Mouse (Mus musculus) megakaryocyte progenitor cell, adult 5-6 weeks (primary cell): ENCODE measurements around the gene Efcab10. TPM values are rescaled to one million over a fixed set of nuclear protein-coding genes. Genes with fewer than 3 reads are reported as not detected.

Experiments
- ATAC-seq: replicated peaks from 2 replicates; pipeline ENCODE4 v1.8.0; 2016; ENCODE audit warnings: mild to moderate bottlenecking, moderate TSS enrichment, inconsistent platforms; ENCODE audit not compliant: poor library complexity
- total RNA-seq, 2 experiments: library from RNA; stranded (forward) in 1 of 2; stranded (reverse) in 1 of 2; fragments of 157-497, 149-512 nt in 1 of 2; fragments of 200-1000 nt in 1 of 2; gene quantifications; 2 replicates each; pipeline versions ENCODE4 v1.2.3 to v1.2.4; 2015 to 2017

The Efcab10 gene
- total RNA-seq (2015) (not detected in 2 replicates), total RNA-seq (2017) (not detected in 2 replicates)

- no peak for ATAC-seq
Observed at GRCm38 (mm10) chr12:33394804-33395623, at the start of gene Efcab10. Gene Efcab10, plus strand, starts transcription at chr12:33394854.

- ATAC-seq = no peak
Observed at GRCm38 (mm10) chr12:33344970-33345772, 49.5 kb upstream of the Efcab10 start.

- no peak for ATAC-seq
Observed at GRCm38 (mm10) chr12:33345773-33346435, 48.8 kb upstream of the Efcab10 start.

GRCm38 (mm10) chr12:33352671-33353070 is 42.0 kb upstream of the Efcab10 start:
- ATAC-seq = no peak

GRCm38 (mm10) chr12:33358345-33358744 is 36.3 kb upstream of the Efcab10 start:
- ATAC-seq = no peak

GRCm38 (mm10) chr12:33359209-33359608 is 35.4 kb upstream of the Efcab10 start:
- ATAC-seq = peak; percentile 80

GRCm38 (mm10) chr12:33359878-33360482 is 34.7 kb upstream of the Efcab10 start:
- ATAC-seq = no peak

GRCm38 (mm10) chr12:33360729-33361128 is 33.9 kb upstream of the Efcab10 start:
- no peak for ATAC-seq

- ATAC-seq = no peak
Observed at GRCm38 (mm10) chr12:33364511-33364910, 30.1 kb upstream of the Efcab10 start.

GRCm38 (mm10) chr12:33365133-33365532 is 29.5 kb upstream of the Efcab10 start:
- ATAC-seq = no peak

GRCm38 (mm10) chr12:33369555-33369954 is 25.1 kb upstream of the Efcab10 start:
- peak; percentile 33; the same call in 1 of the 2 replicates for ATAC-seq

- ATAC-seq = peak; percentile 97
Observed at GRCm38 (mm10) chr12:33379624-33380445, 14.8 kb upstream of the Efcab10 start.

- ATAC-seq = peak; percentile 92
Observed at GRCm38 (mm10) chr12:33388842-33389241, 5.8 kb upstream of the Efcab10 start.

- ATAC-seq = peak; percentile 30; the same call in 1 of the 2 replicates
Observed at GRCm38 (mm10) chr12:33390844-33391560, 3.7 kb upstream of the Efcab10 start.

GRCm38 (mm10) chr12:33403265-33403693 is 8.6 kb downstream of the Efcab10 start:
- ATAC-seq = peak; percentile 83

GRCm38 (mm10) chr12:33404996-33405395 is 10.3 kb downstream of the Efcab10 start:
- ATAC-seq = no peak

- ATAC-seq = peak; percentile 58
Observed at GRCm38 (mm10) chr12:33405398-33406026, 10.9 kb downstream of the Efcab10 start.

- ATAC-seq = peak; percentile 68
Observed at GRCm38 (mm10) chr12:33411580-33412151, 17.0 kb downstream of the Efcab10 start.
